Mouse (Mus musculus) midbrain, embryonic 13.5 days (tissue): ENCODE measurements at regions not wholly inside any gene's neighbourhood (a gene's known extent, or its start where the extent isn't known, plus 50 kb on each side); places are given as distances from the start of the nearest gene placed in this dataset.

ENCODE experiments used
- ATAC-seq: fragments of 200-750 bp; cut with Nextera tagmentation; 2 replicates; pipeline ENCODE4 v1.8.0; 2017; ENCODE audit warnings: mild to moderate bottlenecking, moderate TSS enrichment, moderate library complexity
- H3K27ac ChIP-seq: fragments of 300-500 bp; sonication (generic); 2 replicates; pipeline ENCODE4 v1.5.1; 2015; ENCODE audit warnings: inconsistent platforms, mild to moderate bottlenecking, moderate library complexity
- H3K27me3 ChIP-seq: fragments of 300-500 bp; sonication (generic); 2 replicates; pipeline ENCODE4 v1.6.1; 2015; ENCODE audit warnings: mild to moderate bottlenecking, inconsistent platforms
- H3K36me3 ChIP-seq: fragments of 300-500 bp; sonication (generic); 2 replicates; pipeline ENCODE4 v1.6.1; 2015; ENCODE audit warnings: mild to moderate bottlenecking, inconsistent platforms
- H3K4me1 ChIP-seq: fragments of 300-500 bp; sonication (generic); replicated peaks from 2 replicates; pipeline ENCODE4 v1.6.1; 2015; ENCODE audit warnings: inconsistent platforms
- H3K4me2 ChIP-seq: fragments of 300-500 bp; sonication (generic); replicated peaks from 2 replicates; pipeline ENCODE4 v1.6.1; 2015; ENCODE audit warnings: moderate library complexity, mild to moderate bottlenecking, inconsistent platforms
- H3K4me3 ChIP-seq: fragments of 300-500 bp; sonication (generic); replicated peaks from 2 replicates; pipeline ENCODE4 v1.5.1; 2015; ENCODE audit warnings: mild to moderate bottlenecking, inconsistent platforms
- H3K9ac ChIP-seq: fragments of 300-500 bp; sonication (generic); replicated peaks from 2 replicates; pipeline ENCODE4 v1.6.1; 2015; ENCODE audit warnings: mild to moderate bottlenecking, inconsistent platforms
- H3K9me3 ChIP-seq: fragments of 300-500 bp; sonication (generic); 2 replicates; pipeline ENCODE4 v1.6.1; 2016; ENCODE audit warnings: mild to moderate bottlenecking, inconsistent platforms
- WGBS: fragments of 180-500 bp; shearing (Covaris S2); methylation state at CpG from one replicate; pipeline ENCODE4 v1.1.7; 2015; 5-methylcytosine and 5-hydroxymethylcytosine counted together

DNA sequence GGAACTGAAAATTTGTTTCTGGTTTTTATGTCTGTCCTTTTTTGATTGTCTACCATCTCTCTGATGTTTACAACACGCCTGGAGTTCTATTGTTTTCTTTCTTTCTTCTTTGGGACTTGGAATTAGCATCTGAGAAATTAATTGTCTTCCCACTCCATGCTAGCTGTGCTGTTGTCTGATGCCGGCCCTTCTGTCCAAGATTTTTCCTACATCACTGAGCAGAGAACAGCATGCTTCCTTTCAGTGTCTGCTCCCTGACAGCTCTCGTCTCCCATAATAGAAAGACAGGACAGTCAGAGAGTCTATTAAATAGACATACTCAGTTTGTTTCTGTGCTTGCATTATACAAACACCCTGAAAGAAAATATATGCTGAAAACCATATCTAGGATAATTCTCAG is 55.8 kb downstream of the 4931408C20Rik start:
- Histone ChIP-seq H3K4me3 (no peak overlapping the region), H3K4me2 (no peak overlapping the region), H3K36me3 (no peaks in the 10 kb centered on the region), H3K27me3 (no peaks in the 10 kb centered on the region), H3K4me1 (peaks cover 5% of the 10 kb centered on the region; the same call in 1 of the 2 replicates), H3K9ac (no peak overlapping the region), H3K27ac (no peak overlapping the region; the same call in 1 of the 2 replicates), H3K9me3 (no peaks in the 10 kb centered on the region)
- 18% methylated on average over 3 of the region's 3 CpGs for WGBS
- ATAC-seq = 0 out of 2 replicates have a peak, but pooled peaks have one; percentile 17
